Mouse (Mus musculus): ENCODE measurements around the gene Ifna15. TPM values are rescaled to one million over a fixed set of nuclear protein-coding genes. Genes with fewer than 3 reads are reported as not detected.

Gene Ifna15
- total RNA-seq, 1 experiment from 2014 or later, result not detected

- ATAC-seq (replicated peaks; ENCODE audit: insufficient number of reproducible peaks, low FRiP score, low TSS enrichment, poor library complexity, severe bottlenecking), result no peak
These were observed 40.1 kb downstream of the Ifna15 start for GRCm38 (mm10) chr4:88517957-88518356.

GRCm38 (mm10) chr4:88515711-88516211 is 42.3 kb downstream of the Ifna15 start:
- no peak for ATAC-seq (replicated peaks; ENCODE audit: insufficient number of reproducible peaks, low FRiP score, low TSS enrichment, poor library complexity, severe bottlenecking)

GRCm38 (mm10) chr4:88515250-88515649 is 42.8 kb downstream of the Ifna15 start:
- ATAC-seq (replicated peaks; ENCODE audit: insufficient number of reproducible peaks, low FRiP score, low TSS enrichment, poor library complexity, severe bottlenecking), result no peak

GRCm38 (mm10) chr4:88514403-88514802 is 43.6 kb downstream of the Ifna15 start:
- peak; percentile 67 for ATAC-seq (replicated peaks; ENCODE audit: insufficient number of reproducible peaks, low FRiP score, low TSS enrichment, poor library complexity, severe bottlenecking)

GRCm38 (mm10) chr4:88513743-88514142 is 44.3 kb downstream of the Ifna15 start:
- ATAC-seq (replicated peaks; ENCODE audit: insufficient number of reproducible peaks, low FRiP score, low TSS enrichment, poor library complexity, severe bottlenecking), result no peak

Other genes with a start within 250 kb of the Ifna15 start
- 23.0 to 31.7 TPM (median 30.7 TPM) in 3 replicates for gene Hacd4, start 119.3 kb downstream of the Ifna15 start, total RNA-seq (2017)
- not detected in 3 replicates for gene Ifnb1, start 35.5 kb downstream of the Ifna15 start, total RNA-seq (2017)
- not detected in 3 replicates for gene Ifna14, start 13.6 kb upstream of the Ifna15 start, total RNA-seq (2017)
- not detected in 3 replicates for gene Ifna9, start 34.1 kb upstream of the Ifna15 start, total RNA-seq (2017)
- not detected in 3 replicates for gene Ifna12, start 45.1 kb upstream of the Ifna15 start, total RNA-seq (2017)
- gene C87499, start 76.2 kb upstream of the Ifna15 start, total RNA-seq (2017), result not detected in 3 replicates
- gene Ifna13, start 86.2 kb upstream of the Ifna15 start, total RNA-seq (2017), result not detected in 3 replicates
- not detected in 3 replicates for gene Ifna16, start 118.7 kb upstream of the Ifna15 start, total RNA-seq (2017)
- not detected in 3 replicates for gene Ifna2, start 125.7 kb upstream of the Ifna15 start, total RNA-seq (2017)
- gene Ifnab, start 133.1 kb upstream of the Ifna15 start, total RNA-seq (2017), result 0.43 TPM in 1 of 3 replicates, not detected in the others
- gene Gm26566, start 163.6 kb upstream of the Ifna15 start, total RNA-seq (2017), result 0.49 to 2.0 TPM in 2 of 3 replicates, not detected in the other
- 43.5 to 56.6 TPM (median 49.0 TPM) in 3 replicates for gene Klhl9, start 164.2 kb upstream of the Ifna15 start, total RNA-seq (2017)
- gene Gm13271, start 196.6 kb upstream of the Ifna15 start, total RNA-seq (2017), result not detected in 3 replicates
- not detected in 3 replicates for gene Gm13283, start 201.9 kb upstream of the Ifna15 start, total RNA-seq (2017)
- not detected in 3 replicates for gene Gm13290, start 215.6 kb upstream of the Ifna15 start, total RNA-seq (2017)
- not detected in 3 replicates for gene Gm13289, start 218.7 kb upstream of the Ifna15 start, total RNA-seq (2017)
- not detected in 3 replicates for gene Gm13272, start 221.6 kb upstream of the Ifna15 start, total RNA-seq (2017)
- gene Ifnz, start 223.9 kb upstream of the Ifna15 start, total RNA-seq (2017), result not detected in 3 replicates
- gene Gm13276, start 227.5 kb upstream of the Ifna15 start, total RNA-seq (2017), result not detected in 3 replicates
- not detected in 3 replicates for gene Gm13277, start 230.4 kb upstream of the Ifna15 start, total RNA-seq (2017)
- gene Gm13278, start 233.3 kb upstream of the Ifna15 start, total RNA-seq (2017), result not detected in 3 replicates
- not detected in 3 replicates for gene Gm13275, start 236.2 kb upstream of the Ifna15 start, total RNA-seq (2017)
- not detected in 3 replicates for gene Gm13279, start 239.2 kb upstream of the Ifna15 start, total RNA-seq (2017)
- not detected in 3 replicates for gene Gm13285, start 241.4 kb upstream of the Ifna15 start, total RNA-seq (2017)
- not detected in 3 replicates for gene Gm13287, start 245.0 kb upstream of the Ifna15 start, total RNA-seq (2017)
- 0.29 TPM in 1 of 3 replicates, not detected in the others for gene Gm13288, start 247.3 kb upstream of the Ifna15 start, total RNA-seq (2017)